Mouse (Mus musculus): Measurements from ENCODE around the gene Mum1l1. TPM values are rescaled to one million over a fixed set of nuclear protein-coding genes. Genes with fewer than 3 reads are reported as not detected.

Mum1l1 gene
- total and polyA plus RNA-seq, 3 experiments: 3.9 to 15.0 (median 4.4) TPM

DNA sequence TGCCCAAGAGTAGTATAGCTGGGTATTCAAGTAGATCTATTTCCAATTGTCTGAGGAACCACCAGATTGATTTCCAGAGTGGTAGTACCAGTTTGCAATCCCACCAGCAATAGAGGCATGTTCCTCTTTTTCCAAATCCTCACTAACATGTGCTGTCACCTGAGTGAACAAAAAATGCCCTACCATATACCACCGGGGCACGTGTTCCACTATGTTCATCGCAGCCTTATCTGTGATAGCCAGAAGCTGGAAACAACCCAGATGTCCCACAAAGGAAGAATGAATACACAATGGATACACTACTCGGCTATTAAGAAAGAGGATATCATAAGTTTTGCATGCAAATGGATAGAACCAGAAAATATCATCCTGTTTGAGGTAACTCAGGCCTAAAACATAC lies 72.1 kb downstream of the Mum1l1 start:
- DNase-seq (ENCODE audit: extremely low read depth): no peak

More for the DNA sequence above, 72.1 kb downstream of the Mum1l1 start:
- Histone ChIP-seq H3K9ac (ENCODE audit: insufficient read depth, low read depth) (no peak overlapping the region), H3K9me3 (replicated peaks; ENCODE audit: low read length) (no peaks in the 10 kb centered on the region), H3K4me1 (ENCODE audit: control insufficient read depth in 1 of 2, insufficient read depth in 2 of 2) (no peaks in the 10 kb centered on the region), H3K27me3 (replicated peaks) (no peaks in the 10 kb centered on the region), H3K4me3 (replicated peaks in 1 of 3; ENCODE audit: low read depth in 2 of 3, low read length in 2 of 3, poor library complexity in 1 of 3) (no peak overlapping the region), H3K27ac (ENCODE audit: insufficient read depth, low read depth) (no peak overlapping the region), H3K36me3 (replicated peaks in 1 of 2; ENCODE audit: control insufficient read depth in 1 of 2, insufficient read depth in 1 of 2, low read length in 1 of 2) (no peaks in the 10 kb centered on the region), H3K4me2 (ENCODE audit: insufficient read depth, low read depth, poor library complexity, severe bottlenecking) (no peak overlapping the region), H3K79me2 (replicated peaks; ENCODE audit: control insufficient read depth, extremely low read depth, insufficient read depth, poor library complexity, severe bottlenecking) (no peaks in the 10 kb centered on the region)
- in situ Hi-C loops (cut with MboI; ENCODE audit: low pct_ligation_motif_present, low pct_unique_long_range_greater_than_20kb, low sequenced_read_pairs) (no loop called here), dilution Hi-C loops (cut with MboI; ENCODE audit: extremely low pct_ligation_motif_present, extremely low pct_unique_long_range_greater_than_20kb, low sequenced_read_pairs) (no loop called here)
- TF ChIP-seq KAT2A (IDR thresholded peaks at IDR 0.05; ENCODE audit: insufficient replicate concordance, low read length) (no peak), JUN (IDR thresholded peaks at IDR 0.05; ENCODE audit: insufficient read depth, low read depth, low read length) (no peak), PAX5 (IDR thresholded peaks at IDR 0.05; ENCODE audit: low read length) (no peak), CHD2 (IDR thresholded peaks at IDR 0.05; ENCODE audit: low read length) (no peak), RCOR1 (conservative IDR thresholded peaks at IDR 0.05; ENCODE audit: low read depth, low read length) (no peak), SIN3A (IDR thresholded peaks at IDR 0.05; ENCODE audit: low read length) (no peak), USF1 (IDR thresholded peaks at IDR 0.05; ENCODE audit: low read depth, low read length) (no peak)

Other genes with a start within 250 kb of the Mum1l1 start
- gene Serpina7, start 124.8 kb upstream of the Mum1l1 start, total RNA-seq (2012; rRNA removed): not detected in 2 replicates
- gene Serpina7, start 124.8 kb upstream of the Mum1l1 start, total RNA-seq (2014; rRNA removed): not detected in 2 replicates
- gene Serpina7, start 124.8 kb upstream of the Mum1l1 start, polyA plus RNA-seq (2012; ENCODE audit: insufficient read length, low read depth): not detected in 2 replicates
- not detected in 2 replicates for gene 4930513O06Rik, start 123.8 kb upstream of the Mum1l1 start, total RNA-seq (2012; rRNA removed)
- gene 4930513O06Rik, start 123.8 kb upstream of the Mum1l1 start, total RNA-seq (2014; rRNA removed): not detected in 2 replicates
- gene 4930513O06Rik, start 123.8 kb upstream of the Mum1l1 start, polyA plus RNA-seq (2012; ENCODE audit: insufficient read length, low read depth): not detected in 2 replicates
- 0.17 TPM in 1 of 2 replicates, not detected in the other for gene 4933428M09Rik, start 30.8 kb upstream of the Mum1l1 start, total RNA-seq (2012; rRNA removed)
- not detected in 2 replicates for gene 4933428M09Rik, start 30.8 kb upstream of the Mum1l1 start, total RNA-seq (2014; rRNA removed)
- not detected in 2 replicates for gene 4933428M09Rik, start 30.8 kb upstream of the Mum1l1 start, polyA plus RNA-seq (2012; ENCODE audit: insufficient read length, low read depth)
- not detected in 2 replicates for gene Trap1a, start 123.6 kb downstream of the Mum1l1 start, total RNA-seq (2012; rRNA removed)
- not detected in 2 replicates for gene Trap1a, start 123.6 kb downstream of the Mum1l1 start, total RNA-seq (2014; rRNA removed)
- gene Trap1a, start 123.6 kb downstream of the Mum1l1 start, polyA plus RNA-seq (2012; ENCODE audit: insufficient read length, low read depth): 0.20 and 0.26 TPM in 2 replicates